Comparison of ENCODE assay signal across 9 mouse cellular contexts in the genomic region with DNA sequence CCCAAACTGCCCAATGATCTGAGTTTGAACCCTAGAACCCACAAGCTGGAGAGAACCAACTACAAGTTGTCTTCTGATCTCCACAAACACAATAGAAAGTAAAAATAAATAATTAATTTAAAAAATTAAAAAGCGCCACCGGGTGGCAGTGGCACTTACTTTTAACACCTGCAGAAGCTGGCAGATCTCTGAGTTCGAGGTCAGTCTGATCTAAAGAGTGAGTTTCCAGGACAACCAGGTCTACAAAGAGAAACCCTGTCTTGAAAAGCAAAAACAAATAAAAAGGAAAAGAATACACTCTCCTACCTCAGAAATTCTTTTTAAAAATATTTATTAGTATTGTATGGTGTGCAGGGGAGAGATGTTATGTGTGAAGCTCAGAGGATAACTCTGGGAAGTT. TPM values are rescaled to one million over a fixed set of nuclear protein-coding genes. Genes with fewer than 3 reads are reported as not detected.
A peak's percentile ranks its signal among the peaks of the same experiment; 100 is the strongest.
DNase-seq lines count a peak whose midpoint lies in the region; ATAC-seq lines count a peak whose summit lies in the region.
"Had no signal": no experiment of that assay in that cellular context is flagged by ENCODE, and none has a peak within 500 bp of the region (broad histone marks: within the 10 kb centered on the region; RNA-seq: fewer than 3 reads in every experiment).

No protein-coding gene starts in this region.

- H3K4me2 ChIP-seq in neural tube, embryonic 13.5 days = peak overlapping the region; percentile 97

- no peak for ATAC-seq in neural tube, embryonic 13.5 days (ENCODE audit: low read depth)
- ATAC-seq in erythroid progenitor cell, adult 5-6 weeks (replicated peaks; ENCODE audit: low FRiP score, poor library complexity, severe bottlenecking) = no peak

- H3K27ac ChIP-seq in limb, embryonic 10.5 days = peak overlapping the region; percentile 86
- peak overlapping the region; percentile 99 for H3K27ac ChIP-seq in neural tube, embryonic 13.5 days (replicated peaks)

- WGBS in limb, embryonic 10.5 days = 19% methylated on average over 3 of the region's 3 CpGs
- 12% methylated on average over 3 of the region's 3 CpGs for WGBS in neural tube, embryonic 13.5 days

- H3K9me3 ChIP-seq in limb, embryonic 10.5 days (replicated peaks) = no peaks in the 10 kb centered on the region
- no peaks in the 10 kb centered on the region for H3K9me3 ChIP-seq in neural tube, embryonic 13.5 days

- H3K36me3 ChIP-seq in limb, embryonic 10.5 days = no peaks in the 10 kb centered on the region
- H3K36me3 ChIP-seq in neural tube, embryonic 13.5 days = no peaks in the 10 kb centered on the region

- 0 out of 2 replicates have a peak, but pooled peaks cover 3% of the 10 kb centered on the region for H3K27me3 ChIP-seq in limb, embryonic 10.5 days (ENCODE audit: low read depth, poor library complexity, severe bottlenecking)
- H3K27me3 ChIP-seq in neural tube, embryonic 13.5 days = peaks cover 17% of the 10 kb centered on the region

- peak overlapping the region; percentile 72 for H3K9ac ChIP-seq in neural tube, embryonic 13.5 days

- peaks cover 54% of the 10 kb centered on the region for H3K4me1 ChIP-seq in limb, embryonic 10.5 days
- H3K4me1 ChIP-seq in neural tube, embryonic 13.5 days (replicated peaks) = peaks cover 42% of the 10 kb centered on the region

- peak; percentile 20 for DNase-seq in cerebellum, adult 8-10 months
- no peak for DNase-seq in cerebellum, postnatal 4 days (ENCODE audit: low spot score in 2 of 2)
- DNase-seq in thymus, postnatal 0 days (ENCODE audit: low spot score) = peak; percentile 76
- no peak for DNase-seq in thymus, postnatal 4 days
- no peak for DNase-seq in limb, embryonic 10.5 days (ENCODE audit: low spot score)
- DNase-seq in spleen, postnatal 4 days (ENCODE audit: low spot score in 2 of 2) = no peak

- peak overlapping the region; percentile 58 for H3K4me3 ChIP-seq in limb, embryonic 10.5 days
- H3K4me3 ChIP-seq in neural tube, embryonic 13.5 days = peak overlapping the region; percentile 55

RNA-seq across cellular contexts. Expression of a gene that starts 4.4 kb away (rescaled TPM):
- polyA plus RNA-seq in thymus, postnatal 0 days (2015; fragmentation: Nextera tagmentation; extraction: Ambion mirVana) = 32.0 and 32.2 TPM in 2 replicates
- 12.3 and 14.0 TPM in 2 replicates for polyA plus RNA-seq in limb, embryonic 10.5 days (2016; fragmentation: Nextera tagmentation; extraction: Ambion mirVana)
- polyA plus RNA-seq in neural tube, embryonic 13.5 days (2015; fragmentation: Nextera tagmentation; extraction: Ambion mirVana) = 15.9 and 19.4 TPM in 2 replicates
- 36.9 and 37.8 TPM in 2 replicates for total RNA-seq in erythroid progenitor cell, adult 5-6 weeks (2015; ENCODE audit: low replicate concordance)
- 15.3 and 16.9 TPM in 2 replicates for total RNA-seq in erythroid progenitor cell, adult 5-6 weeks (2017; ENCODE audit: low replicate concordance)

RNA-seq across cellular contexts. Expression of a gene that starts 56.0 kb away (rescaled TPM):
- polyA plus RNA-seq in thymus, postnatal 0 days (2015; fragmentation: Nextera tagmentation; extraction: Ambion mirVana) = 5.8 and 6.1 TPM in 2 replicates
- 23.1 and 26.7 TPM in 2 replicates for polyA plus RNA-seq in limb, embryonic 10.5 days (2016; fragmentation: Nextera tagmentation; extraction: Ambion mirVana)
- polyA plus RNA-seq in neural tube, embryonic 13.5 days (2015; fragmentation: Nextera tagmentation; extraction: Ambion mirVana) = 3.0 and 3.8 TPM in 2 replicates
- 29.8 and 31.4 TPM in 2 replicates for total RNA-seq in erythroid progenitor cell, adult 5-6 weeks (2015; ENCODE audit: low replicate concordance)
- total RNA-seq in erythroid progenitor cell, adult 5-6 weeks (2017; ENCODE audit: low replicate concordance) = 56.3 and 60.7 TPM in 2 replicates

RNA-seq across cellular contexts. Expression of a gene that starts 59.7 kb away (rescaled TPM):
- 0.69 and 0.76 TPM in 2 replicates for polyA plus RNA-seq in thymus, postnatal 0 days (2015; fragmentation: Nextera tagmentation; extraction: Ambion mirVana)
- polyA plus RNA-seq in limb, embryonic 10.5 days (2016; fragmentation: Nextera tagmentation; extraction: Ambion mirVana) = not detected in 2 replicates
- polyA plus RNA-seq in neural tube, embryonic 13.5 days (2015; fragmentation: Nextera tagmentation; extraction: Ambion mirVana) = not detected in 2 replicates
- total RNA-seq in erythroid progenitor cell, adult 5-6 weeks (2015; ENCODE audit: low replicate concordance) = not detected in 2 replicates
- total RNA-seq in erythroid progenitor cell, adult 5-6 weeks (2017; ENCODE audit: low replicate concordance) = not detected in 2 replicates
- total RNA-seq: layer of hippocampus, adult 18-20 months had no signal

Comparison
In these comparisons a context has a peak if more than half of its experiments do, and no peak if none do; other contexts are left out.
1. DNase-seq: peak in cerebellum, adult 8-10 months (single experiment) and thymus, postnatal 0 days (single experiment); none in cerebellum, postnatal 4 days (0 of 2), thymus, postnatal 4 days (single experiment), limb, embryonic 10.5 days (single experiment) and spleen, postnatal 4 days (0 of 2).